Mouse (Mus musculus) MEL (cell line): ENCODE results near the gene A630089N07Rik. TPM values are rescaled to one million over a fixed set of nuclear protein-coding genes. Genes with fewer than 3 reads are reported as not detected.
"Not testable (repeated sequence)": the region's sequence is repeated elsewhere in the genome, so short reads cannot be mapped to it uniquely, and the experiment has no call there.

Experiments
- DNase-seq: peaks from one replicate; pipeline ENCODE4 v3.0.0; 2011; ENCODE audit warnings: low read depth, low spot score
- H3K27ac ChIP-seq: 2 replicates; pipeline ENCODE4 v1.5.1; 2012; ENCODE audit warnings: low read depth, mild to moderate bottlenecking, control low read depth, low read length, moderate library complexity; ENCODE audit not compliant: control insufficient read depth
- H3K27me3 ChIP-seq, 2 experiments: fragments of 150-350 bp in 1 of 2; sonication (generic) in 1 of 2; 2 replicates each; pipeline ENCODE4 v1.6.1; 2012; ENCODE audit warnings: low read length in 2 of 2, mild to moderate bottlenecking in 2 of 2, improper control_type of control experiment in 1 of 2, moderate library complexity in 1 of 2; ENCODE audit not compliant: insufficient read depth in 2 of 2, control insufficient read depth in 1 of 2
- H3K36me3 ChIP-seq, 2 experiments: 2 replicates each; pipeline ENCODE4 v1.6.1; 2012 to 2014; ENCODE audit warnings: low read length in 2 of 2, improper control_type of control experiment in 1 of 2, inconsistent platforms in 1 of 2, mild to moderate bottlenecking in 1 of 2; ENCODE audit not compliant: insufficient read depth in 2 of 2, control insufficient read depth in 1 of 2
- H3K4me1 ChIP-seq, 2 experiments: fragments of 150-350 bp in 1 of 2; sonication (generic) in 1 of 2; 2 replicates each; pipeline ENCODE4 v1.6.1; 2012; ENCODE audit warnings: low read length in 2 of 2, improper control_type of control experiment in 1 of 2, mild to moderate bottlenecking in 1 of 2; ENCODE audit not compliant: insufficient read depth in 2 of 2, control insufficient read depth in 1 of 2
- H3K4me3 ChIP-seq, 2 experiments: fragments of 150-350 bp in 1 of 2; sonication (generic) in 1 of 2; 2 replicates each; pipeline ENCODE4 v1.5.1; 2012; ENCODE audit warnings: low read depth in 2 of 2, low read length in 2 of 2, mild to moderate bottlenecking in 2 of 2, moderate library complexity in 2 of 2, control low read depth in 1 of 2, improper control_type of control experiment in 1 of 2; ENCODE audit not compliant: control insufficient read depth in 1 of 2, insufficient read depth in 1 of 2
- H3K79me2 ChIP-seq: 2 replicates; pipeline ENCODE4 v1.6.1; 2012; ENCODE audit warnings: mild to moderate bottlenecking, low read length, moderate library complexity; ENCODE audit not compliant: control insufficient read depth, poor library complexity, insufficient read depth
- H3K9ac ChIP-seq: 2 replicates; pipeline ENCODE4 v1.6.1; 2012; ENCODE audit warnings: low read depth, mild to moderate bottlenecking, control low read depth, low read length, moderate library complexity; ENCODE audit not compliant: control insufficient read depth, poor library complexity, severe bottlenecking
- H3K9me3 ChIP-seq: fragments of 150-350 bp; sonication (generic); replicated peaks from 2 replicates; pipeline ENCODE4 v1.6.1; 2012; ENCODE audit warnings: mild to moderate bottlenecking, low read length, improper control_type of control experiment, moderate library complexity; ENCODE audit not compliant: insufficient read depth
- E2F4 ChIP-seq: IDR thresholded peaks from 2 replicates; pipeline ENCODE4 v1.6.1; 2011; ENCODE audit warnings: low read depth, low read length, improper control_type of control experiment, borderline replicate concordance
- ELF1 ChIP-seq: IDR thresholded peaks from 2 replicates; pipeline ENCODE4 v1.6.1; 2014; ENCODE audit warnings: low read depth, mild to moderate bottlenecking, inconsistent platforms, low read length, improper control_type of control experiment, moderate library complexity
- EP300 ChIP-seq, 2 experiments: IDR thresholded peaks; 2 replicates each; pipeline ENCODE4 v1.6.1; 2011; ENCODE audit warnings: improper control_type of control experiment in 2 of 2, low read length in 2 of 2, low read depth in 1 of 2, mild to moderate bottlenecking in 1 of 2
- GATA1 ChIP-seq: IDR thresholded peaks from 2 replicates; pipeline ENCODE4 v1.6.1; 2011; ENCODE audit warnings: low read depth, low read length, improper control_type of control experiment
- HCFC1 ChIP-seq: IDR thresholded peaks from 2 replicates; pipeline ENCODE4 v1.6.1; 2012; ENCODE audit warnings: low read depth, mild to moderate bottlenecking, inconsistent platforms, low read length, improper control_type of control experiment, moderate library complexity
- JUND ChIP-seq: IDR thresholded peaks from 2 replicates; pipeline ENCODE4 v1.6.1; 2011; ENCODE audit warnings: low read depth, mild to moderate bottlenecking, improper control_type of control experiment, low read length
- MAX ChIP-seq: IDR thresholded peaks from 2 replicates; pipeline ENCODE4 v1.6.1; 2011; ENCODE audit warnings: low read length, improper control_type of control experiment
- MXI1 ChIP-seq: IDR thresholded peaks from 2 replicates; pipeline ENCODE4 v1.6.1; 2011; ENCODE audit warnings: mild to moderate bottlenecking, low read depth, low read length, improper control_type of control experiment
- MYB ChIP-seq: IDR thresholded peaks from 2 replicates; pipeline ENCODE4 v1.6.1; 2011; ENCODE audit warnings: mild to moderate bottlenecking, low read depth, low read length, improper control_type of control experiment
- MYC ChIP-seq: IDR thresholded peaks from 2 replicates; pipeline ENCODE4 v1.6.1; 2011; ENCODE audit warnings: low read depth, mild to moderate bottlenecking, low read length, improper control_type of control experiment, moderate library complexity
- NELFE ChIP-seq: IDR thresholded peaks from 2 replicates; pipeline ENCODE4 v1.6.1; 2011; ENCODE audit warnings: low read depth, low read length, improper control_type of control experiment
- POLR2A ChIP-seq, 2 experiments: IDR thresholded peaks; 2 replicates each; pipeline ENCODE4 v1.6.1; 2011 to 2012; ENCODE audit warnings: low read length in 2 of 2, mild to moderate bottlenecking in 2 of 2, control low read depth in 1 of 2, improper control_type of control experiment in 1 of 2, low read depth in 1 of 2, moderate library complexity in 1 of 2; ENCODE audit not compliant: control insufficient read depth in 1 of 2, insufficient read depth in 1 of 2, poor library complexity in 1 of 2
- POLR2AphosphoS5 ChIP-seq: IDR thresholded peaks from 2 replicates; pipeline ENCODE4 v1.6.1; 2012; ENCODE audit warnings: low read depth, borderline replicate concordance, mild to moderate bottlenecking, inconsistent platforms, low read length, moderate library complexity, mixed read lengths
- SIN3A ChIP-seq: IDR thresholded peaks from 2 replicates; pipeline ENCODE4 v1.6.1; 2012; ENCODE audit warnings: low read length, improper control_type of control experiment, inconsistent platforms
- SMC3 ChIP-seq: IDR thresholded peaks from 2 replicates; pipeline ENCODE4 v1.6.1; 2011; ENCODE audit warnings: low read depth, low read length, improper control_type of control experiment
- TBP ChIP-seq: IDR thresholded peaks from 2 replicates; pipeline ENCODE4 v1.8.0; 2011; ENCODE audit warnings: low read depth, low read length, improper control_type of control experiment
- TCF12 ChIP-seq: IDR thresholded peaks from 2 replicates; pipeline ENCODE4 v1.6.1; 2014; ENCODE audit warnings: low read depth, mild to moderate bottlenecking, inconsistent platforms, low read length, improper control_type of control experiment, moderate library complexity
- USF1 ChIP-seq: IDR thresholded peaks from 2 replicates; pipeline ENCODE4 v1.6.1; 2014; ENCODE audit warnings: low read depth, mild to moderate bottlenecking, inconsistent platforms, low read length, improper control_type of control experiment, moderate library complexity
- ZC3H11A ChIP-seq: IDR thresholded peaks from 2 replicates; pipeline ENCODE4 v1.6.1; 2012; ENCODE audit warnings: low read depth, mild to moderate bottlenecking, inconsistent platforms, low read length, improper control_type of control experiment
- ZMIZ1 ChIP-seq: IDR thresholded peaks from 2 replicates; pipeline ENCODE4 v1.6.1; 2012; ENCODE audit warnings: low read depth, mild to moderate bottlenecking, inconsistent platforms, low read length, improper control_type of control experiment, moderate library complexity
- ZNF384 ChIP-seq: IDR thresholded peaks from 2 replicates; pipeline ENCODE4 v1.6.1; 2012; ENCODE audit warnings: low read depth, mild to moderate bottlenecking, inconsistent platforms, low read length, improper control_type of control experiment
- polyA plus RNA-seq, 2 experiments: library from polyadenylated mRNA; stranded (reverse) in 1 of 2; unstranded in 1 of 2; fragments of >175 nt in 1 of 2; fragments of >200 nt in 1 of 2; gene quantifications; 2 replicates each; pipeline versions ENCODE4 v1.2.1 to v1.2.4; 2012; ENCODE audit warnings: low replicate concordance in 2 of 2, low read depth in 1 of 2; ENCODE audit not compliant: insufficient read length in 2 of 2, insufficient read depth in 1 of 2, missing spikeins in 1 of 2
- total RNA-seq: library from RNA; depleted of rRNA; stranded (reverse); fragments of 300-350 nt; gene quantifications from 2 replicates; pipeline ENCODE4 v1.2.3, GENCODE M21; 2012

A630089N07Rik gene
- total and polyA plus RNA-seq, 3 experiments: 7.4 to 539 (median 9.8) TPM

DNA sequence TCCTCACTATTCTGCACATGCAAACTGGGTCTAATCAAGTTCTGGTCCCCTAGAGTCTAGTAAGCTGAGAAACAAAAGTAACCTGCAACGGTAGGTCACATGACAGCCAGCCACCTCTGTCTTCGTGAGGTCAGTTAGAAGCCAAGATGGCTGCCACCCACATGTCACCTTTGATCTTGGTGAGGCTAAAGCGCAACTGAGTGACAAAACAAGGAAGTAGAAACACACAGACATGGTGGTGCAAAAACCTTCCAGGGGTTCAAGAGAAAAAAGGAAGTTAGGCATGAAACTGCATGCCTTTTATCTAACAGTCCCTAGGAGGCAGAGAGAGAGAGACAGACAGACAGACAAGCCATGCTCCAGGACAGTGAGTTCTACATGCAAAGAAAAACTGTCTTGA, 60.2 kb downstream of the A630089N07Rik start:
- Histone ChIP-seq H3K9me3 (no peaks in the 10 kb centered on the region; the same call in 1 of the 2 replicates), H3K36me3 (peaks cover 0 to 1% of the 10 kb centered on the region in 2 experiments; a peak in 2 of 4 replicates)
- peak; percentile 74 for DNase-seq

GRCm38 (mm10) chr16:97997383-97997731, 84.9 kb downstream of the A630089N07Rik start:
- Histone ChIP-seq H3K27ac (peak overlapping the region; percentile 56), H3K4me3 (peak overlapping the region; percentile 67 to 85), H3K79me2 (peaks cover 33% of the 10 kb centered on the region), H3K36me3 (peaks cover 10 to 11% of the 10 kb centered on the region in 2 experiments), H3K9ac (peak overlapping the region; percentile 78)
- TF ChIP-seq MAX (peak; percentile 75), MXI1 (peak; percentile 93), MYC (peak; percentile 89), SIN3A (peak; percentile 64)
- not testable (repeated sequence) for H3K27me3 ChIP-seq, H3K9me3 ChIP-seq, DNase-seq, H3K4me1 ChIP-seq

More for the DNA sequence above, 60.2 kb downstream of the A630089N07Rik start:
- TF ChIP-seq MYC (0 out of 2 replicates have a peak, but pooled peaks have one; percentile 56), MYB (no peak), ELF1 (peak; percentile 54; the same call in 1 of the 2 replicates), GATA1 (0 out of 2 replicates have a peak, but pooled peaks have one; percentile 11), MAX (peak; percentile 46; the same call in 1 of the 2 replicates), EP300 (IDR thresholded peaks at IDR 0.05; ENCODE audit: low read depth in 1 of 2, low read length in 2 of 2) (no peak), USF1 (peak; percentile 50)
- Histone ChIP-seq H3K27me3 (no peaks in the 10 kb centered on the region), H3K9ac (no peak overlapping the region), H3K27ac (peak overlapping the region; percentile 57; the same call in 1 of the 2 replicates), H3K4me1 (no peaks in the 10 kb centered on the region), H3K4me3 (no peak overlapping the region), H3K79me2 (no peaks in the 10 kb centered on the region; the same call in 1 of the 2 replicates)

DNA sequence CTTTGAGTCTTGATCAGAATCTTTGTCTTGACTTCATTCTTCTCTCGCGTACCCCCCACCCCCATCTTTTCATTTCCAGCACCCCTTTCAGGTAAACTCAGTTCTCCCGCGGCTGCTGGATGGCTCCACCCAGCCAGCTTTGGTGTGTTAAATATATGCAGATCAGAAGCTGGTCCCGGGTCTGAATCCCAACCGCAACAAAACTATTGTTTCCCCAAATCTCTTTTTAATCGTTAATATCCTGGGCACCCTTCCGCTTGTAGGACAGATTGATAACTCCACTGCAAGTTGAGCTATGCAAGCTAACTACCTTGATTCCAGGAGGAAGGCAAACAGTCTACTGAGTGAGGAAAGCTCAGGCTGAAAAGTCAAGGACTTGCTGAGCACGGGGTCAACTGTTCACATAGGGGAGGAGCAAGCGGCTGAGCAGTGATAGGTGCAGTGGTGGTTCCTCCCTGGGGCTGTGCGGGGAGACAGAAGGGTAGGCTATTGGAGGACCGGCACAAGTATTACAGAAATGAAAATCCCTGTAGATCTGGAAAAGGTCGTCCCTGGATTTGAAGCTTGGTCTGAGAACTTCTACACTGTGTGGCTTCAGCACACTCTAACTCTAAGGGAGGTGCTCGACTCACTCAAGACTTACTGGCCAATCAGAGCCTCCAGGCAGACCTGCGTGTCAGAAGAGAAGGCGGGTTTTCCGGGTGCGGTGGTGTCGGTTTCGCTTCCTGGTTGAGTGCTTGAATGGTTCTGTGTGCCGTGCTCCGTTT, 85.5 kb downstream of the A630089N07Rik start, which contains the start of gene B230307C23Rik:
Gene B230307C23Rik (plus strand): TSS at position 700 of the 767 bp plus-strand sequence.
- Histone ChIP-seq H3K27me3 (no peaks in the 10 kb centered on the region), H3K79me2 (peaks cover 28% of the 10 kb centered on the region), H3K36me3 (peaks cover 9 to 10% of the 10 kb centered on the region in 2 experiments), H3K9me3 (no peaks in the 10 kb centered on the region; the same call in 1 of the 2 replicates), H3K9ac (peak within 1 kb of the TSS; percentile 78), H3K27ac (peak within 1 kb of the TSS; percentile 86), H3K4me1 (peaks cover 6% of the 10 kb centered on the region in 2 experiments; a peak in 3 of 4 replicates), H3K4me3 (peak within 1 kb of the TSS; percentile 67 to 85)
- peak; percentile 96 for DNase-seq
- TF ChIP-seq ZNF384: no peak
- 0 out of 2 replicates have a peak, but pooled peaks have one; percentile 20 for TF ChIP-seq TCF12
- no peak for TF ChIP-seq MYC
- peak; percentile 57; the same call in 1 of the 2 replicates for TF ChIP-seq TBP
- peak; percentile 44; the same call in 1 of the 2 replicates for TF ChIP-seq E2F4
- no peak for TF ChIP-seq ZC3H11A
- peak; percentile 54 for TF ChIP-seq USF1
- no peak for TF ChIP-seq POLR2AphosphoS5
- TF ChIP-seq ELF1: peak; percentile 95
- 0 out of 2 replicates have a peak, but pooled peaks have one; percentile 5 for TF ChIP-seq MAX
- TF ChIP-seq SMC3: no peak
- peak; percentile 85 for TF ChIP-seq SIN3A
- TF ChIP-seq POLR2A (IDR thresholded peaks at IDR 0.05; ENCODE audit: control insufficient read depth in 1 of 2, insufficient read depth in 1 of 2, low read depth in 1 of 2, low read length in 2 of 2, poor library complexity in 1 of 2): peak in 1 of 2 experiments; percentile 60; a peak in 2 of 4 replicates
- TF ChIP-seq ZMIZ1: peak; percentile 66; the same call in 1 of the 2 replicates
- no peak for TF ChIP-seq GATA1
- peak; percentile 77 for TF ChIP-seq HCFC1
- no peak for TF ChIP-seq JUND
- peak; percentile 63 for TF ChIP-seq NELFE
